Mouse (Mus musculus) intestine, embryonic 15.5 days (tissue): ENCODE results near the gene Chrm1. TPM values are rescaled to one million over a fixed set of nuclear protein-coding genes. Genes with fewer than 3 reads are reported as not detected.

Experiments
- ATAC-seq: fragments of 200-750 bp; cut with Nextera tagmentation; 2 replicates; pipeline ENCODE4 v1.8.0; 2017; ENCODE audit warnings: moderate TSS enrichment, moderate library complexity
- H3K27ac ChIP-seq: fragments of 300-500 bp; sonication (generic); 2 replicates; pipeline ENCODE4 v1.5.1; 2015; ENCODE audit warnings: mild to moderate bottlenecking, inconsistent platforms
- H3K27me3 ChIP-seq: fragments of 300-500 bp; sonication (generic); replicated peaks from 2 replicates; pipeline ENCODE4 v1.6.1; 2015; ENCODE audit warnings: inconsistent platforms
- H3K36me3 ChIP-seq: fragments of 300-500 bp; sonication (generic); 2 replicates; pipeline ENCODE4 v1.6.1; 2015; ENCODE audit warnings: inconsistent platforms
- H3K4me1 ChIP-seq: fragments of 300-500 bp; sonication (generic); replicated peaks from 2 replicates; pipeline ENCODE4 v1.6.1; 2015; ENCODE audit warnings: inconsistent platforms
- H3K4me2 ChIP-seq: fragments of 300-500 bp; sonication (generic); replicated peaks from 2 replicates; pipeline ENCODE4 v1.6.1; 2015; ENCODE audit warnings: mild to moderate bottlenecking, inconsistent platforms
- H3K4me3 ChIP-seq: fragments of 300-500 bp; sonication (generic); replicated peaks from 2 replicates; pipeline ENCODE4 v1.5.1; 2015; ENCODE audit warnings: inconsistent platforms
- H3K9ac ChIP-seq: fragments of 300-500 bp; sonication (generic); 2 replicates; pipeline ENCODE4 v1.6.1; 2015; ENCODE audit warnings: inconsistent platforms
- H3K9me3 ChIP-seq: fragments of 300-500 bp; sonication (generic); 2 replicates; pipeline ENCODE4 v1.6.1; 2016; ENCODE audit warnings: inconsistent platforms
- WGBS: fragments of 180-500 bp; shearing (Covaris S2); methylation state at CpG from one replicate; pipeline ENCODE4 v1.1.7; 2015; 5-methylcytosine and 5-hydroxymethylcytosine counted together
- polyA plus RNA-seq: library from polyadenylated mRNA; unstranded; fragments of >200 nt; fragmentation: Nextera tagmentation; extraction: Ambion mirVana; gene quantifications from 2 replicates; pipeline ENCODE4 v1.2.1, GENCODE M21; 2015

Chrm1 gene
- polyA plus RNA-seq: 0.64 and 1.1 TPM in 2 replicates

GRCm38 (mm10) chr19:8663360-8663839 is at the start of gene Chrm1:
Gene Chrm1 (plus strand): TSS chr19:8663789.
- peaks cover 15% of the 10 kb centered on the region; the same call in 1 of the 2 replicates for H3K4me1 ChIP-seq
- no peak for ATAC-seq
- H3K27ac ChIP-seq: no peak within 1 kb of the TSS
- no peak within 1 kb of the TSS for H3K4me3 ChIP-seq
- peak within 1 kb of the TSS; percentile 96 for H3K4me2 ChIP-seq
- no peaks in the 10 kb centered on the region for H3K36me3 ChIP-seq
- no peaks in the 10 kb centered on the region; the same call in 1 of the 2 replicates for H3K27me3 ChIP-seq
- no peaks in the 10 kb centered on the region for H3K9me3 ChIP-seq
- 71% methylated on average over 9 of the region's 9 CpGs for WGBS
- no peak within 1 kb of the TSS for H3K9ac ChIP-seq

- no peak overlapping the region for H3K27ac ChIP-seq
- WGBS: 47% methylated on average over 2 of the region's 2 CpGs
- no peaks in the 10 kb centered on the region for H3K4me1 ChIP-seq
- H3K4me3 ChIP-seq: no peak overlapping the region
- no peaks in the 10 kb centered on the region for H3K9me3 ChIP-seq
- H3K27me3 ChIP-seq: no peaks in the 10 kb centered on the region
- H3K36me3 ChIP-seq: no peaks in the 10 kb centered on the region
- H3K4me2 ChIP-seq: no peak overlapping the region
- no peak overlapping the region for H3K9ac ChIP-seq
- ATAC-seq: no peak
Observed at GRCm38 (mm10) chr19:8614343-8614742, 49.2 kb upstream of the Chrm1 start.

GRCm38 (mm10) chr19:8616314-8616713 is 47.3 kb upstream of the Chrm1 start:
- Histone ChIP-seq H3K4me1 (no peaks in the 10 kb centered on the region), H3K9me3 (no peaks in the 10 kb centered on the region), H3K27me3 (no peaks in the 10 kb centered on the region), H3K36me3 (no peaks in the 10 kb centered on the region), H3K27ac (no peak overlapping the region), H3K4me2 (no peak overlapping the region), H3K9ac (no peak overlapping the region), H3K4me3 (no peak overlapping the region)
- ATAC-seq: peak; percentile 45; the same call in 1 of the 2 replicates
- WGBS: 44% methylated on average over 4 of the region's 4 CpGs

GRCm38 (mm10) chr19:8617904-8618303 is 45.7 kb upstream of the Chrm1 start, which contains the start of gene Slc22a6:
Gene Slc22a6 (plus strand): TSS chr19:8618039.
- ATAC-seq: no peak
- 22% methylated on average over 7 of the region's 7 CpGs for WGBS
- H3K9me3 ChIP-seq: no peaks in the 10 kb centered on the region
- no peaks in the 10 kb centered on the region for H3K27me3 ChIP-seq
- no peaks in the 10 kb centered on the region for H3K36me3 ChIP-seq
- no peak within 1 kb of the TSS for H3K4me3 ChIP-seq
- H3K9ac ChIP-seq: no peak within 1 kb of the TSS
- no peak within 1 kb of the TSS for H3K27ac ChIP-seq
- no peak within 1 kb of the TSS for H3K4me2 ChIP-seq
- H3K4me1 ChIP-seq: no peaks in the 10 kb centered on the region

- Histone ChIP-seq H3K27ac (no peak overlapping the region), H3K4me1 (no peaks in the 10 kb centered on the region), H3K27me3 (no peaks in the 10 kb centered on the region), H3K4me2 (no peak overlapping the region), H3K9me3 (no peaks in the 10 kb centered on the region), H3K36me3 (no peaks in the 10 kb centered on the region), H3K9ac (no peak overlapping the region), H3K4me3 (no peak overlapping the region)
- WGBS: 89% methylated on average over 7 of the region's 7 CpGs
- no peak for ATAC-seq
Observed at GRCm38 (mm10) chr19:8621098-8621497, 42.5 kb upstream of the Chrm1 start.

- ATAC-seq: no peak
- H3K27ac ChIP-seq: no peak overlapping the region
- no peaks in the 10 kb centered on the region for H3K36me3 ChIP-seq
- H3K4me1 ChIP-seq: no peaks in the 10 kb centered on the region
- H3K9ac ChIP-seq: no peak overlapping the region
- no peak overlapping the region for H3K4me3 ChIP-seq
- no peaks in the 10 kb centered on the region for H3K27me3 ChIP-seq
- H3K4me2 ChIP-seq: no peak overlapping the region
- no peaks in the 10 kb centered on the region for H3K9me3 ChIP-seq
- 62% methylated on average over 2 of the region's 2 CpGs for WGBS
Observed at GRCm38 (mm10) chr19:8630249-8630648, 33.3 kb upstream of the Chrm1 start.

- Histone ChIP-seq H3K9ac (no peak overlapping the region), H3K4me1 (no peaks in the 10 kb centered on the region), H3K4me3 (no peak overlapping the region), H3K4me2 (no peak overlapping the region), H3K36me3 (no peaks in the 10 kb centered on the region), H3K27ac (no peak overlapping the region), H3K27me3 (no peaks in the 10 kb centered on the region), H3K9me3 (no peaks in the 10 kb centered on the region)
- no peak for ATAC-seq
- WGBS: 70% methylated on average over 6 of the region's 6 CpGs
Observed at GRCm38 (mm10) chr19:8630826-8631225, 32.8 kb upstream of the Chrm1 start.

- no peaks in the 10 kb centered on the region for H3K27me3 ChIP-seq
- no peak overlapping the region for H3K4me3 ChIP-seq
- no peaks in the 10 kb centered on the region for H3K9me3 ChIP-seq
- no peak overlapping the region for H3K27ac ChIP-seq
- 74% methylated on average over 1 of the region's 1 CpGs for WGBS
- no peak overlapping the region for H3K4me2 ChIP-seq
- ATAC-seq: no peak
- H3K4me1 ChIP-seq: no peaks in the 10 kb centered on the region
- no peaks in the 10 kb centered on the region for H3K36me3 ChIP-seq
- H3K9ac ChIP-seq: no peak overlapping the region
Observed at GRCm38 (mm10) chr19:8632029-8632428, 31.6 kb upstream of the Chrm1 start.

GRCm38 (mm10) chr19:8642086-8642485 is 21.5 kb upstream of the Chrm1 start:
- no peaks in the 10 kb centered on the region for H3K27me3 ChIP-seq
- ATAC-seq: no peak
- no peak overlapping the region for H3K9ac ChIP-seq
- H3K4me1 ChIP-seq: no peaks in the 10 kb centered on the region
- no peak overlapping the region for H3K27ac ChIP-seq
- no peaks in the 10 kb centered on the region for H3K36me3 ChIP-seq
- WGBS: 46% methylated on average over 5 of the region's 5 CpGs
- no peaks in the 10 kb centered on the region for H3K9me3 ChIP-seq
- no peak overlapping the region for H3K4me3 ChIP-seq
- H3K4me2 ChIP-seq: no peak overlapping the region

- Histone ChIP-seq H3K4me2 (no peak overlapping the region), H3K9me3 (no peaks in the 10 kb centered on the region), H3K36me3 (no peaks in the 10 kb centered on the region), H3K4me1 (no peaks in the 10 kb centered on the region), H3K4me3 (no peak overlapping the region), H3K27ac (no peak overlapping the region), H3K27me3 (no peaks in the 10 kb centered on the region), H3K9ac (no peak overlapping the region)
- 64% methylated on average over 2 of the region's 2 CpGs for WGBS
- no peak for ATAC-seq
Observed at GRCm38 (mm10) chr19:8646393-8646792, 17.2 kb upstream of the Chrm1 start.

- H3K4me3 ChIP-seq: no peak overlapping the region
- no peaks in the 10 kb centered on the region for H3K27me3 ChIP-seq
- H3K4me2 ChIP-seq: no peak overlapping the region
- no peak overlapping the region for H3K27ac ChIP-seq
- H3K36me3 ChIP-seq: no peaks in the 10 kb centered on the region
- H3K4me1 ChIP-seq: 0 out of 2 replicates have a peak, but pooled peaks cover 3% of the 10 kb centered on the region
- no peaks in the 10 kb centered on the region for H3K9me3 ChIP-seq
- no peak for ATAC-seq
- no peak overlapping the region for H3K9ac ChIP-seq
Observed at GRCm38 (mm10) chr19:8655833-8656232, 7.8 kb upstream of the Chrm1 start.

- H3K27ac ChIP-seq: no peak overlapping the region
- WGBS: 64% methylated on average over 4 of the region's 4 CpGs
Observed at GRCm38 (mm10) chr19:8656341-8656740, 7.2 kb upstream of the Chrm1 start.

GRCm38 (mm10) chr19:8661821-8662307 is 1.7 kb upstream of the Chrm1 start:
- Histone ChIP-seq H3K9ac (peak overlapping the region; percentile 53), H3K36me3 (no peaks in the 10 kb centered on the region), H3K9me3 (no peaks in the 10 kb centered on the region), H3K27me3 (no peaks in the 10 kb centered on the region; the same call in 1 of the 2 replicates), H3K4me1 (peaks cover 15% of the 10 kb centered on the region; the same call in 1 of the 2 replicates), H3K4me2 (peak overlapping the region; percentile 96), H3K27ac (no peak overlapping the region), H3K4me3 (peak overlapping the region; percentile 43)
- WGBS: under 1% methylated on average over 35 of the region's 35 CpGs
- peak; percentile 41 for ATAC-seq

More at GRCm38 (mm10) chr19:8656341-8656740, 7.2 kb upstream of the Chrm1 start:
- H3K9me3 ChIP-seq: no peaks in the 10 kb centered on the region
- H3K4me2 ChIP-seq: no peak overlapping the region
- ATAC-seq: no peak
- no peak overlapping the region for H3K9ac ChIP-seq
- no peaks in the 10 kb centered on the region for H3K36me3 ChIP-seq
- H3K27me3 ChIP-seq: no peaks in the 10 kb centered on the region
- 0 out of 2 replicates have a peak, but pooled peaks cover 3% of the 10 kb centered on the region for H3K4me1 ChIP-seq
- no peak overlapping the region for H3K4me3 ChIP-seq
